Mouse (Mus musculus) kidney, postnatal 0 days (tissue): Measurements from ENCODE around the gene March8. TPM values are rescaled to one million over a fixed set of nuclear protein-coding genes. Genes with fewer than 3 reads are reported as not detected.

Experiments
- ATAC-seq: fragments of 200-750 bp; cut with Nextera tagmentation; replicated peaks from 2 replicates; pipeline ENCODE4 v1.8.0; 2017; ENCODE audit warnings: low read depth, moderate number of reproducible peaks, moderate TSS enrichment, moderate library complexity; ENCODE audit not compliant: low FRiP score
- DNase-seq: peaks from one replicate; pipeline ENCODE4 v3.0.0-alpha.2; 2016; ENCODE audit warnings: low spot score
- H3K27ac ChIP-seq: fragments of 300-500 bp; sonication (generic); 2 replicates; pipeline ENCODE4 v1.5.1; 2014; ENCODE audit warnings: mild to moderate bottlenecking
- H3K27me3 ChIP-seq: fragments of 300-500 bp; sonication (generic); 2 replicates; pipeline ENCODE4 v1.6.1; 2014; ENCODE audit warnings: low read length, mixed read lengths; ENCODE audit not compliant: insufficient read depth
- H3K36me3 ChIP-seq: fragments of 300-500 bp; sonication (generic); 2 replicates; pipeline ENCODE4 v1.6.1; 2014; ENCODE audit warnings: low read length, mixed read lengths; ENCODE audit not compliant: insufficient read depth
- H3K4me1 ChIP-seq: fragments of 300-500 bp; sonication (generic); replicated peaks from 2 replicates; pipeline ENCODE4 v1.6.1; 2014; ENCODE audit warnings: antibody characterized with exemption, low read length, mixed read lengths; ENCODE audit not compliant: insufficient read depth
- H3K4me2 ChIP-seq: fragments of 300-500 bp; sonication (generic); 2 replicates; pipeline ENCODE4 v1.6.1; 2014; ENCODE audit warnings: mild to moderate bottlenecking, low read length, moderate library complexity, mixed read lengths
- H3K4me3 ChIP-seq: fragments of 300-500 bp; sonication (generic); replicated peaks from 2 replicates; pipeline ENCODE4 v1.5.1; 2014; ENCODE audit warnings: low read depth, low read length
- H3K9ac ChIP-seq: fragments of 300-500 bp; sonication (generic); 2 replicates; pipeline ENCODE4 v1.6.1; 2014; ENCODE audit warnings: low read depth, low read length
- H3K9me3 ChIP-seq: fragments of 300-500 bp; sonication (generic); replicated peaks from 2 replicates; pipeline ENCODE4 v1.6.1; 2016; ENCODE audit warnings: low read length, inconsistent platforms, mixed read lengths
- CTCF ChIP-seq: IDR thresholded peaks from 2 replicates; pipeline ENCODE4 v1.5.1; 2016; ENCODE audit warnings: antibody characterized with exemption, low read depth, mild to moderate bottlenecking, moderate library complexity
- WGBS: fragments of 180-500 bp; shearing (Covaris S2); extraction: QIAGEN DNeasy Blood & Tissue Kit; methylation state at CpG from one replicate; pipeline ENCODE4 v1.1.7; 2014; 5-methylcytosine and 5-hydroxymethylcytosine counted together
- polyA plus RNA-seq: library from polyadenylated mRNA; unstranded; fragments of >200 nt; fragmentation: Nextera tagmentation; extraction: Ambion mirVana; gene quantifications from 2 replicates; pipeline ENCODE4 v1.2.1, GENCODE M21; 2015

Gene March8
- polyA plus RNA-seq, 1 experiment from 2014 or later, result 36.3 TPM

- no peak for ATAC-seq
- no peaks in the 10 kb centered on the region for H3K9me3 ChIP-seq
- peaks cover 4% of the 10 kb centered on the region; the same call in 1 of the 2 replicates for H3K4me1 ChIP-seq
- H3K9ac ChIP-seq, result no peak overlapping the region
- H3K27ac ChIP-seq, result 0 out of 2 replicates have a peak overlapping the region, but pooled peaks have one; percentile 58
- TF ChIP-seq CTCF, result no peak
- no peak overlapping the region for H3K4me3 ChIP-seq
- no peak overlapping the region for H3K4me2 ChIP-seq
- no peaks in the 10 kb centered on the region for H3K36me3 ChIP-seq
- WGBS, result 59% methylated on average over 3 of the region's 3 CpGs
- H3K27me3 ChIP-seq, result no peaks in the 10 kb centered on the region
- no peak for DNase-seq
Measured at GRCm38 (mm10) chr6:116386506-116386905, 48.7 kb downstream of the March8 start.

GRCm38 (mm10) chr6:116388068-116388467 lies 50.2 kb downstream of the March8 start:
- H3K9ac ChIP-seq, result no peak overlapping the region
- no peak for DNase-seq
- H3K9me3 ChIP-seq, result no peaks in the 10 kb centered on the region
- H3K4me2 ChIP-seq, result no peak overlapping the region
- no peak for ATAC-seq
- no peak overlapping the region for H3K27ac ChIP-seq
- no peak for TF ChIP-seq CTCF
- H3K27me3 ChIP-seq, result no peaks in the 10 kb centered on the region
- 93% methylated on average over 1 of the region's 1 CpGs for WGBS
- no peaks in the 10 kb centered on the region; the same call in 1 of the 2 replicates for H3K4me1 ChIP-seq
- H3K36me3 ChIP-seq, result no peaks in the 10 kb centered on the region
- H3K4me3 ChIP-seq, result no peak overlapping the region

GRCm38 (mm10) chr6:116389481-116389880 lies 51.7 kb downstream of the March8 start:
- ATAC-seq, result no peak
- H3K27ac ChIP-seq, result no peak overlapping the region
- H3K9ac ChIP-seq, result no peak overlapping the region
- no peak overlapping the region for H3K4me2 ChIP-seq
- H3K4me3 ChIP-seq, result no peak overlapping the region
- H3K4me1 ChIP-seq, result no peaks in the 10 kb centered on the region
- H3K27me3 ChIP-seq, result no peaks in the 10 kb centered on the region
- no peak for TF ChIP-seq CTCF
- no peaks in the 10 kb centered on the region for H3K9me3 ChIP-seq
- H3K36me3 ChIP-seq, result no peaks in the 10 kb centered on the region
- DNase-seq, result no peak

GRCm38 (mm10) chr6:116394916-116395648 lies 57.3 kb downstream of the March8 start:
- Histone ChIP-seq H3K4me1 (no peaks in the 10 kb centered on the region), H3K4me3 (no peak overlapping the region), H3K36me3 (no peaks in the 10 kb centered on the region), H3K27me3 (no peaks in the 10 kb centered on the region), H3K27ac (no peak overlapping the region), H3K4me2 (no peak overlapping the region), H3K9ac (no peak overlapping the region), H3K9me3 (no peaks in the 10 kb centered on the region)
- no peak for DNase-seq
- 40% methylated on average over 2 of the region's 2 CpGs for WGBS
- ATAC-seq, result no peak
- TF ChIP-seq CTCF, result no peak

GRCm38 (mm10) chr6:116397621-116398020 lies 59.8 kb downstream of the March8 start:
- no peak for ATAC-seq
- Histone ChIP-seq H3K4me3 (no peak overlapping the region), H3K4me2 (no peak overlapping the region), H3K27me3 (no peaks in the 10 kb centered on the region), H3K9ac (no peak overlapping the region), H3K27ac (no peak overlapping the region), H3K36me3 (no peaks in the 10 kb centered on the region), H3K9me3 (no peaks in the 10 kb centered on the region), H3K4me1 (no peaks in the 10 kb centered on the region)
- no peak for DNase-seq
- WGBS, result 47% methylated on average over 6 of the region's 6 CpGs
- no peak for TF ChIP-seq CTCF

- Histone ChIP-seq H3K27ac (no peak overlapping the region), H3K9me3 (no peaks in the 10 kb centered on the region), H3K4me1 (no peaks in the 10 kb centered on the region), H3K36me3 (no peaks in the 10 kb centered on the region), H3K4me3 (no peak overlapping the region), H3K27me3 (no peaks in the 10 kb centered on the region), H3K9ac (no peak overlapping the region), H3K4me2 (no peak overlapping the region)
- WGBS, result 80% methylated on average over 2 of the region's 2 CpGs
- DNase-seq, result no peak
- ATAC-seq, result no peak
- no peak for TF ChIP-seq CTCF
Measured at GRCm38 (mm10) chr6:116398136-116398535, 60.3 kb downstream of the March8 start.
